Mouse (Mus musculus) activated CD4-positive, CD25-positive, alpha-beta regulatory T cell, adult 4 months (primary cell): ENCODE data around the gene Rnf181. TPM values are rescaled to one million over a fixed set of nuclear protein-coding genes. Genes with fewer than 3 reads are reported as not detected.

Experiments
- ATAC-seq: one replicate; pipeline ENCODE4 v1.8.0; 2017
- polyA plus RNA-seq, 2 experiments: library from polyadenylated mRNA; unstranded; fragments of 100-300 nt; shearing (Covaris generic); gene quantifications; one replicate each; pipeline ENCODE4 v1.2.1; 2017

The Rnf181 gene
- polyA plus RNA-seq, 2 experiments from 2014 or later: 110 TPM

DNA sequence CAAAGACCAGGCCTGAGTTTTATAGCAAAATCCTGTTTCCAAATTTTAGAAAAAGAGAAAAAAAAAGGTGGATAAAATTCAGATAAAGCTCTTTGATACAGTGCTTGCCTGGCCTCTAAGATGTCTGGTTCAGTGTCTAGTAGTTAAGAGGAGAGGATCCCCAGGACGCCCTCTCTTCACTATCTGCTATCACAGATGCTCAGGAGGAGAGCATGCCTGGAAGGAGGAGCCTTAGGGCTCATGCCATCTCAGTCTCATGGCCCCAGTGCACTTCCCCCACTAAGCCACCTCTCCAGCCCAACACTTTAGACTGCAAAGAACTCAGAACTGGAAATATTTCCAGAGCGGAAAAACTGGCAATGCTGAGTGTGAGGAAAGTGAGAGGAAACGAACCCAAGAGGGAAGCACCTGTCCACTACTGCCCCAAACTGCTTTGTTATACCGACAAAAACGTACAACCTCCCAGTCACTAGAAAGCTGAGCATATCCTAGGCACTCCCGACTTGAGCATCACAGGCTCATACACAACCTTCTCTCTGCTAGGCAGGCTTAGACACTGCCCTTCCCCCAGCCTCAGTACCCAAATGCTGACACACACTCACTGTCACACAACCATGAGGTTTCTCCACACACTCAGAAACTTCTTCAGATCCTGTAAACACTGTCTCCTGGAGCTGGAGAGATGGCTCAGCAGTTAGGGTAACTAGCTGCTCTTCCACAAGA lies 42.8 kb downstream of the Rnf181 start:
- no peak for ATAC-seq

DNA sequence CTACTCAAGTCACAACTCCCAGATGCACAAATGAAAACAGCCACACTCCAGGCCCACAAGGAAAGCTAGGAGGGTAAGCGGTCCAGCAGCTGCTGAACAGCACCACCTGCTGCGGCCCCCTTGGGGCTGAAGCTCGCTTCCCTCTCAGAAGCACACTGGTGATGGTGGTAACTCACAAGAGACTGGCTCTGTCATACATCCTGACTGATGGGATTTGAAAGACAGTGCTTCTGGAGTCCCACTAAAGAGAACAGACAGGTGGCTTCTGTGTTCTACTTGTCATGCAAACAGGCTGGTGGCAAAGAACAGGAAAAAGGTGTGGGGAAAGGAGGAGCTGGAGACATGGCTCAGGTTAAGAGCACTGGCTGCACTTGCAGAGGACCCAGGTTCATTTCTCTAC lies 43.8 kb downstream of the Rnf181 start:
- no peak for ATAC-seq

DNA sequence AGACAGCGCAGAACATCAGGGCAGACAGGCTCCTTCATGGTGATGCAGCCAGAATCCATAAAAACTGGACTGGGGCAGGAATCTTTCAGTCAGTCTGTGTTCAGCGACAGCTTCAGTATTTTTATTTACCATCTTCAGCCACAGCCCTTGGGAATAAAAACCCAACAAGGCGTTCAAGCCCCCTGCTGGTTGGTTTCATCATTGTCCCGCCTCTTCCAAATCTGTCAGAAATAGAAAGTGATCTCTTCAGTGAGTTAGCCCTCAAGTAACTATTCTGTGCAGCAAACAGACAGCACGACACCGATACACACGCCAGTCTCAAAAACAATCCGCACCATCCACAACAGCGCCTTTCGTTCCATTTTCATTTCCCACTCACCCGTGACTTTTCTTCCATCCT lies 47.7 kb downstream of the Rnf181 start:
- ATAC-seq: no peak

DNA sequence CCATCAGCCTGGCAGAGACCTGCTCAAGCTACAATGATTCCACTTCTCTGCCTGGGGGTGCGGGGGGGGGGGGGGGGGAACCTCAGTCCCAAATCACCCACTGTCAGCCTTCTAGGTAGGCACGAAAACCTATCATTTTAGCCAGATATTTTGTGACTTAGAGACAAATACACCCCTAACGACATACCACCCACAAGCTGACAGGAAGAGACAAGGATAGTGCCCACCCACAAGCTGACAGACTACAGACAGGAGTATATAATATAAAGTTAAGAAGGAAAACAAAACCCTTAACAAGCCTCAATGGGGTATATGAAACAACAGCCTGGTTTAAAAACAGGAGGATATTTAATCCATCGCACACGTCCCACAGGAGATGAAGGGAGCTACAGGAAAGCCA lies 48.3 kb downstream of the Rnf181 start:
- ATAC-seq: no peak

DNA sequence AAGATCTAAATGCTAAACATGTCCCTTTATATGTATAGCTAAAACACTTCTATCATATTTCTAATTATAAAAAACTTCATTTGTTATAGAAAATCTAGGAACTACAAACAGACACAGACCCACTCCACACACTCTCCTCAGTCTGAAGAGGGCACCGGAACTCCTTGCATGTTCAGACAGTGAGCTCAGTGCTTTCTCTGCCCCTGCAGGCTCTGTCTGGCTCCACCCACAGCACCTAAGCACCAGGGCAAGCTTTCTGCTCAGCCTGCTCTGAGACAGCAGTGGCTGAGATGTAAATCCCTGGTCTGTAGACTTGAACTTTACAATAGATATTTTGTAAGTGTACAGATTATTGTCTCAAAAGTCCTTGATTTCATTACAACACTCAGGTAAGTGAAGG lies 50.7 kb downstream of the Rnf181 start:
- no peak for ATAC-seq

DNA sequence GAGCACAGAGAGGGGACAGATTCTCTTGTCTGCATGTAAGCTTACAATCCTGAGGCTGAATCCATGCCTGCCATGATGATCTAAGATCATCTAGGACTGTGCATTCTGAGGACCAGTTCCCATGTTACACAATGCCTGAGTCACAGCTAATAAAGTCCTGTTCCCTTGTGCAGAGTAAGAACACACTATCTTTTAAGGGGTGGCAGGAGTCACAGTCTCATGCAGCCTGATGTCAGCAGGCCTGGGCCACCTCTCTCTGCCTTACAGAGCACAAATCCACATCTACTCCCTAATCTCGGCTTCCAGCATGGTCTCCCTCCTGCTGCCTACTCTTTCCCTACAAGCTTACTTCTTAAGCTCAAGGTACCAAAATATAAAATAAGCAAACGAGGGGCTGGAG lies 51.4 kb downstream of the Rnf181 start:
- ATAC-seq: no peak

DNA sequence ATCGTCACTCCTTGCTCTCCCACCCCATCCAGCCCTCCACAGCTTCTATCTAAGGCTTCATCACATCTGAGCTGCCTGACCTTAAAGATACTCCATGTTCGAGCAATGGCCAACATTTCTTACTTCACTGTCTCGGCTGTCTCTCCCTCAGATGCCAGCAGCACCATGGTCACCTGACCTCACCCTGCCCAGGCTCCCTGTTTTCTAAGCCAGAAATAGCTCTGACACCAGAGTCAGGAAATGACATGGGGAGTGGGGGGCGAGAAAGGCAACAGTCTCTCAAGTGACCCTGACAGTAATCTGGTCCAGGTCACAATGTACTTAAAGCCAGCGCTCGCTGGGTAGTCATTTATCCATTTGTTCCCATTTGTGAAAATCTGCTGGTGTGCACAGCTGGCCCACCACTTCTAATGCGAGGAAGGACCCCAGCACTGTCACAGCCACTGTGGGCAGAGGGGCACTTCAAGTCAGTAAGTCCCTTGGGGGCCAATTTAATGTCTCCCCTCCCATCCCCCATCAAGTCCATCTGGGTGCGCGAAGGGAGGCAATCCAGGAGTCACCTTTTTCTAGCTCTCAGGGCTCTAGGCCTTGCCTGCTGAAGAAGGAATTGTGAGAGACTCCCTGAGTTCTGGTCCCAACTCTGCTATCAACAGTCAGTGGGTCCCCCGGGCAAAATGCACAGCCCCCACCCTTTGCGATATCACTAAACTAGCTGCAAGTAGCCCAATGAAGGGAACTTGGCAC lies 53.5 kb downstream of the Rnf181 start:
- no peak for ATAC-seq

DNA sequence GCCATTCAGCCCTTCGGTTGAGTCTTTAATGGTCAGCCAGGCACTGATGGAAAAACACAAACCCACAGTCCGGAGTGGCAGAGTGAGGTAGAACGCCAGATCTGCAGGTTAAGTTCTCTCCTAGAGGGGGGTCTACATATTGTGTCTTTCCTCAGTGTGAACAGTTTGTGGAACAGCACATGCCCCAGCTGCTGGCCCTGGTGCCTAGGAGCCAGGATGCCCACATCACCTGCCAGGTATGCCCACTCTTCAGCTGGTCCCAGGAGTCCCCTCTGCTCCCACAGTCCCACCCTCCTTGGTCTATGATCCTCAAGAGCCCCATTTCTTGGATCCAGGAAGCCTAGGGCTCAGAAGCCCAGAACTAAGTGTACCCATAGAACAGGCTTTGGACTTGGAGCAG lies 54.6 kb downstream of the Rnf181 start:
- no peak for ATAC-seq

Other genes starting within 250 kb of the Rnf181 start
- gene Atoh8, start 131.4 kb downstream of the Rnf181 start, polyA plus RNA-seq: not detected
- gene Sftpb, start 62.3 kb downstream of the Rnf181 start, polyA plus RNA-seq: not detected
- 10 to 100 TPM; 21.3 to 26.5 TPM for gene Usp39, start 21.8 kb downstream of the Rnf181 start, polyA plus RNA-seq
- 10 to 100 TPM; 18.1 to 20.8 TPM for gene 0610030E20Rik, start 19.6 kb downstream of the Rnf181 start, polyA plus RNA-seq
- under 1 TPM in 1 of 2 experiments, not detected in 1; 0.45 TPM for gene Tmem150a, start 11.5 kb downstream of the Rnf181 start, polyA plus RNA-seq
- 10 to 100 TPM; 62.3 to 81.8 TPM for gene Vamp5, start 13.5 kb upstream of the Rnf181 start, polyA plus RNA-seq
- 100 to 1,000 TPM; 382 to 404 TPM for gene Vamp8, start 23.7 kb upstream of the Rnf181 start, polyA plus RNA-seq
- 1 to 10 TPM; 8.0 to 8.1 TPM for gene Ggcx, start 47.4 kb upstream of the Rnf181 start, polyA plus RNA-seq
- 100 to 1,000 TPM; 194 to 225 TPM for gene Mat2a, start 72.6 kb upstream of the Rnf181 start, polyA plus RNA-seq
- not detected for gene Sh2d6, start 154.8 kb upstream of the Rnf181 start, polyA plus RNA-seq
- 100 to 1,000 TPM; 595 to 746 TPM for gene Capg, start 177.4 kb upstream of the Rnf181 start, polyA plus RNA-seq
- 10 to 100 TPM; 15.3 to 19.5 TPM for gene Elmod3, start 231.5 kb upstream of the Rnf181 start, polyA plus RNA-seq
- gene Retsat, start 231.5 kb upstream of the Rnf181 start, polyA plus RNA-seq: 1 to 10 TPM; 2.7 to 4.1 TPM